Mouse (Mus musculus): ENCODE data around the gene Pum3.

- TF ChIP-seq CTCF (conservative IDR thresholded peaks at IDR 0.05; ENCODE audit: insufficient read depth, insufficient read length, low read depth, low read length) = no peak
- TF ChIP-seq POLR2A (IDR thresholded peaks at IDR 0.05; ENCODE audit: low read depth, low read length) = peak; percentile 91
Observed at GRCm38 (mm10) chr19:27429745-27430251, at the start of gene Pum3.
